Mouse (Mus musculus): ENCODE results near the gene Gucy2e. TPM values are rescaled to one million over a fixed set of nuclear protein-coding genes. Genes with fewer than 3 reads are reported as not detected.

Gene Gucy2e
- 0.07 TPM in 1 of 2 replicates, not detected in the other for polyA plus RNA-seq (2014; fragmentation: Nextera tagmentation; extraction: Ambion mirVana)

GRCm38 (mm10) chr11:69236926-69237260 is at the start of gene Gucy2e:
Gene Gucy2e, minus strand, starts transcription at chr11:69237036.
- H3K4me2 ChIP-seq (ENCODE audit: low read depth): peak within 1 kb of the TSS; percentile 80
- DNase-seq (ENCODE audit: low spot score) (no peak), ATAC-seq (ENCODE audit: insufficient read depth, low FRiP score, low TSS enrichment) (no peak)
- peak within 1 kb of the TSS; percentile 47 for H3K9ac ChIP-seq (ENCODE audit: low read length)
- no peak within 1 kb of the TSS for H3K27ac ChIP-seq (ENCODE audit: low read depth, low read length)
- no peaks in the 10 kb centered on the region for H3K9me3 ChIP-seq (ENCODE audit: control insufficient read depth, low read length)
- peak within 1 kb of the TSS; percentile 41 for H3K4me3 ChIP-seq (ENCODE audit: low read depth, low read length)
- peaks cover 6% of the 10 kb centered on the region; the same call in 1 of the 2 replicates for H3K4me1 ChIP-seq (ENCODE audit: control insufficient read depth, insufficient read depth, low read length)
- H3K27me3 ChIP-seq (ENCODE audit: control insufficient read depth, insufficient read depth, low read length): peaks cover 18% of the 10 kb centered on the region
- WGBS: 28% methylated on average over 13 of the region's 13 CpGs
- H3K36me3 ChIP-seq (ENCODE audit: control insufficient read depth, insufficient read depth, low read length): no peaks in the 10 kb centered on the region

DNA sequence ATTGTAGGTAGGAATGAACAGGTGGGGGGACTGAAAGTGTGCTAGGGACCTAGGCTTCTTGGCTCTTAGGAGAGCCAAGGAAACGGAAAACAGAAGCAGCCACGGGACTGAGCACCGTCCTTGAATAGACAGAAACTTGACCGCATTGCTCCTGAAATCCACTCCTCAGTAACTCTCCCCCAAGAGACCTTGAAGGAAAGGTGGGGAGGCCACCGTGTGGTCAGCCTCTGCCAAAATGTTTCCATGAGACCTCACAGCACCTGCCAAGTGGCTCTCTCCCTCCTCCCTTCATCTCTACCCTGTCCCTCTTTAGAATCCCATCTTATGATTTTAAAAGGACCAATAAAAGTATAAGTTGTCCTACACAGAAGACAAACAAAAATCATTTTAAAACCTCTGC is 40.4 kb upstream of the Gucy2e start:
- no peaks in the 10 kb centered on the region for H3K27me3 ChIP-seq (ENCODE audit: control insufficient read depth, insufficient read depth, low read length)
- H3K4me1 ChIP-seq (ENCODE audit: control insufficient read depth, insufficient read depth, low read length): no peaks in the 10 kb centered on the region
- WGBS: 73% methylated on average over 5 of the region's 5 CpGs
- H3K9me3 ChIP-seq (ENCODE audit: control insufficient read depth, low read length): no peaks in the 10 kb centered on the region
- H3K36me3 ChIP-seq (ENCODE audit: control insufficient read depth, insufficient read depth, low read length): no peaks in the 10 kb centered on the region
- no peak for ATAC-seq (ENCODE audit: insufficient read depth, low FRiP score, low TSS enrichment)
- no peak overlapping the region for H3K4me2 ChIP-seq (ENCODE audit: low read depth)
- no peak for DNase-seq (ENCODE audit: low spot score)
- no peak overlapping the region for H3K9ac ChIP-seq (ENCODE audit: low read length)
- H3K4me3 ChIP-seq (ENCODE audit: low read depth, low read length): no peak overlapping the region
- no peak overlapping the region for H3K27ac ChIP-seq (ENCODE audit: low read depth, low read length)

GRCm38 (mm10) chr11:69276081-69276480 is 39.2 kb upstream of the Gucy2e start:
- Histone ChIP-seq H3K27ac (ENCODE audit: low read depth, low read length) (no peak overlapping the region), H3K4me2 (ENCODE audit: low read depth) (no peak overlapping the region), H3K9ac (ENCODE audit: low read length) (no peak overlapping the region), H3K9me3 (ENCODE audit: control insufficient read depth, low read length) (no peaks in the 10 kb centered on the region), H3K4me3 (ENCODE audit: low read depth, low read length) (no peak overlapping the region), H3K36me3 (ENCODE audit: control insufficient read depth, insufficient read depth, low read length) (no peaks in the 10 kb centered on the region), H3K4me1 (ENCODE audit: control insufficient read depth, insufficient read depth, low read length) (peaks cover 2% of the 10 kb centered on the region; the same call in 1 of the 2 replicates), H3K27me3 (ENCODE audit: control insufficient read depth, insufficient read depth, low read length) (no peaks in the 10 kb centered on the region)
- DNase-seq (ENCODE audit: low spot score) (no peak), ATAC-seq (ENCODE audit: insufficient read depth, low FRiP score, low TSS enrichment) (no peak)
- WGBS: 91% methylated on average over 2 of the region's 2 CpGs

DNA sequence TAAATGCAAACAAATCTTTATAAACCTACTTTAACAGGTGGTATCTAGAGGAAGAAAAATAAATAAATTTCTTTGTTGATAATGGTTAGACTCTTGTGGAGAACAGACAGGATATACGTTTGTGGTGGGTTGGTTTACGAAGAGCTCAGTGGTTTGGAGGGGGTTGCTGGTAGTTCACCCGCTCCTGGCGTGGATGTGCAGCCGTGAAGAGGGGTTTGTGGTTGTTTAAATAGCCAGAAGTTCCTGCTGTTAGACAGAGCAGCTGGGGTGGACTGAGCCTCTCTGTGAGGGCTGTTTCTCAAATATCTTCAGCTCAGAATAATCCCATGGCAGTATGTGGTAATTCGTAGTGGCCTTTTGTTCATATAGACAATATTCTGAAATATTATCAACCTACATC is 38.8 kb upstream of the Gucy2e start:
- Histone ChIP-seq H3K4me1 (ENCODE audit: control insufficient read depth, insufficient read depth, low read length) (peaks cover 2% of the 10 kb centered on the region; the same call in 1 of the 2 replicates), H3K9me3 (ENCODE audit: control insufficient read depth, low read length) (no peaks in the 10 kb centered on the region), H3K9ac (ENCODE audit: low read length) (no peak overlapping the region), H3K27ac (ENCODE audit: low read depth, low read length) (no peak overlapping the region), H3K4me3 (ENCODE audit: low read depth, low read length) (no peak overlapping the region), H3K36me3 (ENCODE audit: control insufficient read depth, insufficient read depth, low read length) (no peaks in the 10 kb centered on the region), H3K4me2 (ENCODE audit: low read depth) (no peak overlapping the region), H3K27me3 (ENCODE audit: control insufficient read depth, insufficient read depth, low read length) (no peaks in the 10 kb centered on the region)
- DNase-seq (ENCODE audit: low spot score): no peak
- no peak for ATAC-seq (ENCODE audit: insufficient read depth, low FRiP score, low TSS enrichment)
- 85% methylated on average over 6 of the region's 6 CpGs for WGBS

- 42% methylated on average over 16 of the region's 16 CpGs for WGBS
- no peak for ATAC-seq (ENCODE audit: insufficient read depth, low FRiP score, low TSS enrichment)
- Histone ChIP-seq H3K4me1 (ENCODE audit: control insufficient read depth, insufficient read depth, low read length) (peaks cover 2% of the 10 kb centered on the region; the same call in 1 of the 2 replicates), H3K4me3 (ENCODE audit: low read depth, low read length) (no peak overlapping the region), H3K9me3 (ENCODE audit: control insufficient read depth, low read length) (no peaks in the 10 kb centered on the region), H3K27ac (ENCODE audit: low read depth, low read length) (no peak overlapping the region), H3K9ac (ENCODE audit: low read length) (no peak overlapping the region), H3K36me3 (ENCODE audit: control insufficient read depth, insufficient read depth, low read length) (no peaks in the 10 kb centered on the region), H3K4me2 (ENCODE audit: low read depth) (peak overlapping the region; percentile 0; the same call in 1 of the 2 replicates), H3K27me3 (ENCODE audit: control insufficient read depth, insufficient read depth, low read length) (no peaks in the 10 kb centered on the region)
- peak; percentile 77 for DNase-seq (ENCODE audit: low spot score)
Measured at GRCm38 (mm10) chr11:69272122-69272740, 35.4 kb upstream of the Gucy2e start.

GRCm38 (mm10) chr11:69269575-69269974 is 32.7 kb upstream of the Gucy2e start:
- Histone ChIP-seq H3K27ac (ENCODE audit: low read depth, low read length) (no peak overlapping the region), H3K9me3 (ENCODE audit: control insufficient read depth, low read length) (no peaks in the 10 kb centered on the region), H3K4me3 (ENCODE audit: low read depth, low read length) (no peak overlapping the region), H3K4me2 (ENCODE audit: low read depth) (no peak overlapping the region), H3K36me3 (ENCODE audit: control insufficient read depth, insufficient read depth, low read length) (no peaks in the 10 kb centered on the region), H3K27me3 (ENCODE audit: control insufficient read depth, insufficient read depth, low read length) (no peaks in the 10 kb centered on the region), H3K9ac (ENCODE audit: low read length) (no peak overlapping the region), H3K4me1 (ENCODE audit: control insufficient read depth, insufficient read depth, low read length) (peaks cover 2% of the 10 kb centered on the region; the same call in 1 of the 2 replicates)
- peak; percentile 77 for DNase-seq (ENCODE audit: low spot score)
- no peak for ATAC-seq (ENCODE audit: insufficient read depth, low FRiP score, low TSS enrichment)
- WGBS: 30% methylated on average over 13 of the region's 13 CpGs

GRCm38 (mm10) chr11:69268100-69268499 is 31.3 kb upstream of the Gucy2e start:
- no peak overlapping the region for H3K27ac ChIP-seq (ENCODE audit: low read depth, low read length)
- H3K9me3 ChIP-seq (ENCODE audit: control insufficient read depth, low read length): no peaks in the 10 kb centered on the region
- H3K9ac ChIP-seq (ENCODE audit: low read length): no peak overlapping the region
- DNase-seq (ENCODE audit: low spot score): no peak
- H3K4me2 ChIP-seq (ENCODE audit: low read depth): no peak overlapping the region
- no peaks in the 10 kb centered on the region for H3K36me3 ChIP-seq (ENCODE audit: control insufficient read depth, insufficient read depth, low read length)
- H3K4me3 ChIP-seq (ENCODE audit: low read depth, low read length): no peak overlapping the region
- no peaks in the 10 kb centered on the region for H3K27me3 ChIP-seq (ENCODE audit: control insufficient read depth, insufficient read depth, low read length)
- peaks cover 2% of the 10 kb centered on the region; the same call in 1 of the 2 replicates for H3K4me1 ChIP-seq (ENCODE audit: control insufficient read depth, insufficient read depth, low read length)
- no peak for ATAC-seq (ENCODE audit: insufficient read depth, low FRiP score, low TSS enrichment)
- 90% methylated on average over 13 of the region's 13 CpGs for WGBS

GRCm38 (mm10) chr11:69267341-69267740 is 30.5 kb upstream of the Gucy2e start:
- Histone ChIP-seq H3K36me3 (ENCODE audit: control insufficient read depth, insufficient read depth, low read length) (no peaks in the 10 kb centered on the region), H3K27ac (ENCODE audit: low read depth, low read length) (no peak overlapping the region), H3K9me3 (ENCODE audit: control insufficient read depth, low read length) (no peaks in the 10 kb centered on the region), H3K4me1 (ENCODE audit: control insufficient read depth, insufficient read depth, low read length) (peaks cover 2% of the 10 kb centered on the region; the same call in 1 of the 2 replicates), H3K27me3 (ENCODE audit: control insufficient read depth, insufficient read depth, low read length) (no peaks in the 10 kb centered on the region), H3K9ac (ENCODE audit: low read length) (no peak overlapping the region), H3K4me3 (ENCODE audit: low read depth, low read length) (no peak overlapping the region), H3K4me2 (ENCODE audit: low read depth) (no peak overlapping the region)
- 29% methylated on average over 7 of the region's 7 CpGs for WGBS
- DNase-seq (ENCODE audit: low spot score) (peak; percentile 41), ATAC-seq (ENCODE audit: insufficient read depth, low FRiP score, low TSS enrichment) (no peak)

GRCm38 (mm10) chr11:69266253-69266652 is 29.4 kb upstream of the Gucy2e start:
- H3K27ac ChIP-seq (ENCODE audit: low read depth, low read length): no peak overlapping the region
- H3K4me2 ChIP-seq (ENCODE audit: low read depth): no peak overlapping the region
- H3K4me1 ChIP-seq (ENCODE audit: control insufficient read depth, insufficient read depth, low read length): no peaks in the 10 kb centered on the region
- 24% methylated on average over 10 of the region's 10 CpGs for WGBS
- no peak for ATAC-seq (ENCODE audit: insufficient read depth, low FRiP score, low TSS enrichment)
- no peak overlapping the region for H3K4me3 ChIP-seq (ENCODE audit: low read depth, low read length)
- no peaks in the 10 kb centered on the region for H3K27me3 ChIP-seq (ENCODE audit: control insufficient read depth, insufficient read depth, low read length)
- DNase-seq (ENCODE audit: low spot score): no peak
- H3K9ac ChIP-seq (ENCODE audit: low read length): no peak overlapping the region
- no peaks in the 10 kb centered on the region for H3K9me3 ChIP-seq (ENCODE audit: control insufficient read depth, low read length)
- no peaks in the 10 kb centered on the region for H3K36me3 ChIP-seq (ENCODE audit: control insufficient read depth, insufficient read depth, low read length)

Data from neural tube, embryonic 11.5 days (tissue).